Comparison of ENCODE assay signal across 7 mouse cellular contexts in the genomic region with DNA sequence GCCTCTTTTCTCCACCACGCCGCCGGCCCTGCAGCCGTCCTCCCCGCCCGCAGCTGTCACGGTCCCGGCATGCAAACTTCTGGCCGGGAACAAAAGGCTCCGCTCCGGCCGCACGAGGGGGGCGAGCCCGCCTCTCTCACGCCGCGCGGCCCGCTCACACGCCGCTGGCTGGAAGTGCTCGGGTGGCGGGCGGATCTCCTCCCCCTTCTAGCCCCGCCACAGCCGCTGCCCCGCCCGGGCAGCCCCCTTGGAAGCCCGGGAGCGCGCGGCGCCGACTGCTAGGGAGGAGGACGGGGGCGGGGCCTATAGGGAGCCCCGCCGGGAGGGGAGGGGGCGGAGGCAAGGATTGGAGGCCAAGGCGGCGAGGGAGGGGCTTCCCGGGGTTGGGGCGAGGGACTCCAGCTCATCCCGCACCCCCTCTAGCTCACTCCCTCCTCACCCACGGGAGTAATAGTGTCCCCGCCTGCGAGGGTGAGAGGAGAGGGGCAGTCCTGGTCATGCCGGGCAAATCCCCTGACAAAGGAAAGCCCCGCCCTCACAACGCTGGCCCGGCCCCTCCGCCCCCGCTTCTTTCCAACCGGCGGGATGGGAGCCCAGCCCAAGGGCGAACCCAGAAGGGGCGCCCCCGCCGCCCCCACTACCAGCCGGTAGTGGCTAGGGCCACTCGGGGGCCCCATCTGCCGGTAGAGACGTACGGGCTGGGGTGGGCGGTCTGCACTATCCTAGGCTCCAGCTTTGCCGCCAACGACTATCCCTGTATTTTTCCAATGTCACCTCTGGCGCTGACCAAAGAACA.
DNase-seq lines count a peak whose midpoint lies in the region; ATAC-seq lines count a peak whose summit lies in the region.

No protein-coding gene starts in this region.

- WGBS in intestine, embryonic 16.5 days, result under 1% methylated on average over 51 of the region's 69 CpGs
- 0% methylated on average over 67 of the region's 69 CpGs for WGBS in midbrain, embryonic 10.5 days

- peak; percentile 80 for DNase-seq in adrenal gland, adult 8-10 months
- peak; percentile 91 for DNase-seq in embryo, embryonic 11.5 days (ENCODE audit: low read depth, low spot score)
- peak; percentile 88 to 93 for DNase-seq in gastrocnemius, postnatal 4 days (ENCODE audit: low spot score in 2 of 2)
- peak; percentile 74 to 82 for DNase-seq in left cerebral cortex, postnatal 36 days (ENCODE audit: low spot score in 2 of 2)
- peak; percentile 96 for DNase-seq in midbrain, embryonic 10.5 days (ENCODE audit: low spot score)
- peak; percentile 90 for DNase-seq in right cerebral cortex, postnatal 4 days

- intact Hi-C loops in left cerebral cortex, postnatal 36 days (cut with DNase I), result no loop called here

- H3K4me1 ChIP-seq in intestine, embryonic 16.5 days (ENCODE audit: control insufficient read depth, insufficient read depth, low read length), result peaks cover 38% of the 10 kb centered on the region
- H3K4me1 ChIP-seq in midbrain, embryonic 10.5 days, result peaks cover 52% of the 10 kb centered on the region

- ATAC-seq in intestine, embryonic 16.5 days, result peak; percentile 96

- H3K9me3 ChIP-seq in intestine, embryonic 16.5 days (ENCODE audit: control insufficient read depth, low read length), result no peaks in the 10 kb centered on the region
- no peaks in the 10 kb centered on the region for H3K9me3 ChIP-seq in midbrain, embryonic 10.5 days (replicated peaks)

- no peaks in the 10 kb centered on the region for H3K36me3 ChIP-seq in intestine, embryonic 16.5 days (ENCODE audit: control insufficient read depth, insufficient read depth, low read length)
- H3K36me3 ChIP-seq in midbrain, embryonic 10.5 days, result peaks cover 29% of the 10 kb centered on the region

- peak overlapping the region; percentile 92 for H3K9ac ChIP-seq in intestine, embryonic 16.5 days (ENCODE audit: low read depth, low read length)

- peak overlapping the region; percentile 70 for H3K4me2 ChIP-seq in intestine, embryonic 16.5 days (ENCODE audit: low read depth, low read length)

- H3K27me3 ChIP-seq in intestine, embryonic 16.5 days (replicated peaks; ENCODE audit: control insufficient read depth, insufficient read depth, low read length), result no peaks in the 10 kb centered on the region
- H3K27me3 ChIP-seq in midbrain, embryonic 10.5 days (ENCODE audit: low read depth, poor library complexity, severe bottlenecking), result no peaks in the 10 kb centered on the region

- H3K27ac ChIP-seq in intestine, embryonic 16.5 days (ENCODE audit: low read length), result peak overlapping the region; percentile 94
- H3K27ac ChIP-seq in midbrain, embryonic 10.5 days (replicated peaks), result peak overlapping the region; percentile 97

- peak overlapping the region; percentile 83 for H3K4me3 ChIP-seq in intestine, embryonic 16.5 days (ENCODE audit: low read length)
- peak overlapping the region; percentile 66 for H3K4me3 ChIP-seq in midbrain, embryonic 10.5 days

Comparison
In these comparisons a context has a peak if more than half of its experiments do, and no peak if none do; other contexts are left out.
1. Peak in every context shown above with its lines: DNase-seq, ATAC-seq, H3K4me3 ChIP-seq and H3K27ac ChIP-seq.